Mouse (Mus musculus) ES-Bruce4 (cell line): ENCODE data around the gene Svs5. TPM values are rescaled to one million over a fixed set of nuclear protein-coding genes. Genes with fewer than 3 reads are reported as not detected.
A peak's percentile ranks its signal among the peaks of the same experiment; 100 is the strongest.

Source experiments
- H3K27ac ChIP-seq: 2 replicates; pipeline ENCODE4 v1.5.1; 2012; ENCODE audit warnings: low read length, inconsistent platforms; ENCODE audit not compliant: insufficient read depth
- H3K27me3 ChIP-seq: 2 replicates; pipeline ENCODE4 v1.6.1; 2012; ENCODE audit warnings: mild to moderate bottlenecking, low read length, inconsistent platforms; ENCODE audit not compliant: control insufficient read depth, poor library complexity, insufficient read depth, severe bottlenecking
- H3K36me3 ChIP-seq: 2 replicates; pipeline ENCODE4 v1.6.1; 2012; ENCODE audit warnings: inconsistent platforms, mild to moderate bottlenecking, low read length, moderate library complexity; ENCODE audit not compliant: control insufficient read depth, poor library complexity, insufficient read depth, severe bottlenecking
- H3K4me1 ChIP-seq: one replicate; pipeline ENCODE4 v1.8.1; 2011; ENCODE audit warnings: low read length; ENCODE audit not compliant: control insufficient read depth, insufficient read depth
- H3K4me3 ChIP-seq: 2 replicates; pipeline ENCODE4 v1.5.1; 2011; ENCODE audit warnings: low read depth, mild to moderate bottlenecking, low read length
- H3K9ac ChIP-seq: 2 replicates; pipeline ENCODE4 v1.6.1; 2012; ENCODE audit warnings: low read depth, mild to moderate bottlenecking, inconsistent platforms; ENCODE audit not compliant: poor library complexity, severe bottlenecking
- H3K9me3 ChIP-seq: replicated peaks from 2 replicates; pipeline ENCODE4 v1.6.1; 2012; ENCODE audit warnings: mild to moderate bottlenecking, low read length, inconsistent platforms; ENCODE audit not compliant: control insufficient read depth, poor library complexity, insufficient read depth, severe bottlenecking
- CTCF ChIP-seq: IDR thresholded peaks from one replicate; pipeline ENCODE4 v1.8.1; 2011; ENCODE audit warnings: low read depth, low read length
- EP300 ChIP-seq: IDR thresholded peaks from 2 replicates; pipeline ENCODE4 v1.6.1; 2011; ENCODE audit warnings: low read depth, low read length; ENCODE audit not compliant: insufficient read depth
- POLR2A ChIP-seq: IDR thresholded peaks from one replicate; pipeline ENCODE4 v1.8.1; 2011; ENCODE audit warnings: low read length; ENCODE audit not compliant: insufficient read depth
- polyA plus RNA-seq: library from polyadenylated mRNA; stranded (reverse); fragments of >200 nt; gene quantifications from 2 replicates; pipeline ENCODE4 v1.2.4, GENCODE M21; 2011; ENCODE audit warnings: low read depth; ENCODE audit not compliant: missing spikeins, insufficient read depth, insufficient read length

The Svs5 gene
- polyA plus RNA-seq, 1 experiment = not detected

DNA sequence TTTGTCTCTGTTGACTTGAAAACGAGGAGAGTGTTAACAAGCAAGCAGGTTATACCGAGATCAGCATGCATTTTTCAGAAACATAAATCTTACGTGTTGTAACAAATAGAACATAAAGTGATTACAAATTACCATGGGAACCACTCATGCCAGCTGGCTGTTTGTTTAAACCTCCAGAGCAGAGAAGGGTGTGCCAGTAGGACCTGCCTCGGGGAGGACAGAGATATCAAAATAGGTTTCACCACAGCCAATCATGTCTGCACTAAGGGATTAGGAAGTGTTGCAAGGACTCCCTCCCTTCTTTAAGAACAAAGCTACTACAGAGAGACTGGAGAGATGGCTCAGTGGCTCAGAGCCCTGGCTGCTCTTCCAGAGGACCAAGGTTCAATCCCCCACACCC, 40.6 kb downstream of the Svs5 start:
- no peak overlapping the region for H3K27ac ChIP-seq
- H3K27me3 ChIP-seq = no peaks in the 10 kb centered on the region
- H3K9ac ChIP-seq = no peak overlapping the region
- H3K36me3 ChIP-seq = no peaks in the 10 kb centered on the region
- no peaks in the 10 kb centered on the region for H3K4me1 ChIP-seq
- H3K4me3 ChIP-seq = no peak overlapping the region
- no peaks in the 10 kb centered on the region for H3K9me3 ChIP-seq
- no peak for TF ChIP-seq EP300
- TF ChIP-seq POLR2A = no peak
- no peak for TF ChIP-seq CTCF

DNA sequence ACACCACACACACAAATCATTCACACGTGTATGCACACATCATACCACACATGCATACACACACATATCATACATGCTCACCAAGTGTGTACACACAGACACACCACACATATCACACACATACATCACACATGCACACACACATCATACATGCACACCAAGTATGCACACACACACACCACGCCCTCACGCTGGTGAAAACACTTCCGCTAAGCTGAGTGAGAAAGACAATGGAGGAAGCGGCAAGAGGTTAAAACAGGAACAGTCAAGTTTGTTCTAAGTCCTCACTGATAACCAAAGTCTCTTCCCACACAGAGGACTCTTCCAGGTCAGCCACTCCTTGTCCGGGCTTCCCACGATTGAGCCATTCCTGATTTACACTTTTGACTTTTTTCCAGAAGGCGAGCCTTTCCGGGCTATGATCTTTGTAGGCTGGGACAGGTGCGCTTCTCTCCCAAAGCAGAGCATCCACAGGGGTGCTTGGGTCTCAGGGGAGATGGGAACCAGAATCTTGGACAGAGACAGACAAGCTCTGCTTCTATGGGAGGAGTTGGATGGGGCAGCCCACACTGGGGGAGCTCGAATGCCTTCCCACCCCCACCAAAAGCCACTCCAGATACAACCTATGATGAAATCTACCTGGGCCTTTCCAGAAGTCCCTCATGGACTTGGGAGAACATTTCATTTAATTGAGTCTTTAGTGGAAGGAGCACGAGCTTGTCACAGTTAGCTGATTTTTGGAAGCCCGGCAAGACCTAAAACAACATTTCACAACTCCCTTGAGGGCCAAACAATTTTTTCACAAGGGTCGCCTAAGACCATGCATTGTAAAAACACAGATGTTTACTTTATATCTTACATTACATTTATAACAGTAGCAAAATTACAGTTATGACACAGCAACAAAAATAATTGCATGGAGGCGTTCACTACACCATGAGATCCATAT, 45.2 kb downstream of the Svs5 start:
- Histone ChIP-seq H3K27me3 (no peaks in the 10 kb centered on the region), H3K27ac (no peak overlapping the region), H3K9ac (no peak overlapping the region), H3K4me1 (no peaks in the 10 kb centered on the region), H3K9me3 (no peaks in the 10 kb centered on the region), H3K4me3 (no peak overlapping the region), H3K36me3 (no peaks in the 10 kb centered on the region)
- TF ChIP-seq POLR2A (no peak), CTCF (no peak), EP300 (no peak)

GRCm38 (mm10) chr2:164381726-164382125, 49.2 kb downstream of the Svs5 start:
- peaks cover 2% of the 10 kb centered on the region for H3K4me1 ChIP-seq
- H3K27ac ChIP-seq = no peak overlapping the region
- H3K27me3 ChIP-seq = no peaks in the 10 kb centered on the region
- H3K36me3 ChIP-seq = no peaks in the 10 kb centered on the region
- no peak overlapping the region for H3K4me3 ChIP-seq
- TF ChIP-seq EP300 (no peak), CTCF (peak; percentile 94)
- no peaks in the 10 kb centered on the region for H3K9me3 ChIP-seq
- H3K9ac ChIP-seq = no peak overlapping the region

DNA sequence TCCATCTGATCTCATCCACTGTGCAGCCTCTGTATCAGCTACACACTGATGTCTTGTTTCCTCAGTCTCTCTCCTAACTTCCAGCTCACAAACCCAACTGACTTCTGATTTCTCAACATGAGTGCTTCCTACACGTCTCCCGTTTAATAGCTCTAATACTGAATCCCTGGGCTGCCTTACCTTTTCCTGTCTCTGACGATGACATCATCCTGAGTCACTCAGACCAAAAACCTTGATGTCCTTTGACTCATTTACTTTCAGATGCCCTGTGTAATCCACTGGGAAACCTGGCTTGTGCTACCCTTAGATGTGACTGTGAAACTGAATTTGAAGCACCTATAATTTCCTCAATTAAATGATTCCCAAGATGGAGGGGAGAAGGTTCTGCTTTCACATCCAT, 50.4 kb downstream of the Svs5 start:
- peaks cover 2% of the 10 kb centered on the region for H3K4me1 ChIP-seq
- no peak overlapping the region for H3K9ac ChIP-seq
- H3K4me3 ChIP-seq = no peak overlapping the region
- no peaks in the 10 kb centered on the region for H3K36me3 ChIP-seq
- no peak for TF ChIP-seq CTCF
- no peak for TF ChIP-seq EP300
- no peak for TF ChIP-seq POLR2A
- H3K9me3 ChIP-seq = no peaks in the 10 kb centered on the region
- H3K27ac ChIP-seq = no peak overlapping the region
- H3K27me3 ChIP-seq = no peaks in the 10 kb centered on the region

Other genes starting within 250 kb of the Svs5 start
- 0.22 and 0.24 TPM in 2 replicates for gene Kcns1, start 161.6 kb upstream of the Svs5 start, polyA plus RNA-seq
- not detected in 2 replicates for gene Wfdc5, start 150.0 kb upstream of the Svs5 start, polyA plus RNA-seq
- gene Wfdc12, start 142.1 kb upstream of the Svs5 start, polyA plus RNA-seq = not detected in 2 replicates
- gene Wfdc15a, start 132.6 kb upstream of the Svs5 start, polyA plus RNA-seq = not detected in 2 replicates
- gene Wfdc15b, start 111.1 kb upstream of the Svs5 start, polyA plus RNA-seq = not detected in 2 replicates
- not detected in 2 replicates for gene Svs2, start 94.3 kb upstream of the Svs5 start, polyA plus RNA-seq
- gene Svs3b, start 76.1 kb upstream of the Svs5 start, polyA plus RNA-seq = not detected in 2 replicates
- not detected in 2 replicates for gene Svs4, start 54.3 kb upstream of the Svs5 start, polyA plus RNA-seq
- not detected in 2 replicates for gene Svs3a, start 43.5 kb upstream of the Svs5 start, polyA plus RNA-seq
- gene Svs6, start 16.0 kb upstream of the Svs5 start, polyA plus RNA-seq = not detected in 2 replicates
- gene Slpi, start 56.4 kb downstream of the Svs5 start, polyA plus RNA-seq = 1.6 and 1.8 TPM in 2 replicates
- gene Rbpjl, start 70.4 kb downstream of the Svs5 start, polyA plus RNA-seq = not detected in 2 replicates
- gene Matn4, start 72.4 kb downstream of the Svs5 start, polyA plus RNA-seq = 0.93 and 1.7 TPM in 2 replicates
- 212 and 213 TPM in 2 replicates for gene Sdc4, start 111.1 kb downstream of the Svs5 start, polyA plus RNA-seq
- gene Sys1, start 124.2 kb downstream of the Svs5 start, polyA plus RNA-seq = 13.3 and 19.8 TPM in 2 replicates
- gene Gm20458, start 128.2 kb downstream of the Svs5 start, polyA plus RNA-seq = 2.3 TPM in 1 of 2 replicates, not detected in the other
- not detected in 2 replicates for gene Trp53tg5, start 141.0 kb downstream of the Svs5 start, polyA plus RNA-seq
- 6.4 and 7.1 TPM in 2 replicates for gene Dbndd2, start 153.4 kb downstream of the Svs5 start, polyA plus RNA-seq
- gene Pigt, start 164.8 kb downstream of the Svs5 start, polyA plus RNA-seq = 49.9 and 52.7 TPM in 2 replicates
- gene Wfdc2, start 229.7 kb downstream of the Svs5 start, polyA plus RNA-seq = 123 and 135 TPM in 2 replicates
- gene Spint3, start 240.7 kb downstream of the Svs5 start, polyA plus RNA-seq = not detected in 2 replicates